10 mouse cellular contexts compared by ENCODE assay signal in the genomic region with DNA sequence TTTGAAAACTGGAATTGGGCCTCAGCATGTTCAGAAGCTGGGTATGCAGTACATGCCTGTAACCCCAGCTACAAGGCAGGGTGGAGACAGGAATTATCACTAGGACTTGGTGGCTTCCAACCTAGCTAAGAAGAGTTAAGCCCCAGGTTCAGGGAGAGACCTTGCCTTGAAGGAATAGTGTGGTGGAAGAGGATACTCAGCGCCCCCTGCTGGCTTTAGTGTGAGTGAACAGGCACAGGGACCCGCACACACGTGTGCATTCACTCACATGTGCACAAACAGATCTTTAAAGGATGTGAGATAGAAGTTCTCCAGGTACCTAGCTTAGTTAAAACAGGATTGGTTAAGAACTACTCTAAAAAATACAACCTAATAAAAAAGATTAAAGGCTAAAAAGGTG. TPM values are rescaled to one million over a fixed set of nuclear protein-coding genes. Genes with fewer than 3 reads are reported as not detected.
DNase-seq lines count a peak whose midpoint lies in the region.
"Had no signal": no experiment of that assay in that cellular context is flagged by ENCODE, and none has a peak within 500 bp of the region (broad histone marks: within the 10 kb centered on the region; RNA-seq: fewer than 3 reads in every experiment).

No protein-coding gene starts in this region.

- peak; percentile 43 for DNase-seq in adrenal gland, postnatal 14 days
- no peak for DNase-seq in adrenal gland, postnatal 10 days
- peak; percentile 7 for DNase-seq in lung, postnatal 14 days
- DNase-seq in lung, postnatal 25 days (ENCODE audit: low spot score): no peak
- DNase-seq in c-Kit-negative CD71-positive TER-119-positive erythroid progenitor cells, embryonic 14.5 days (ENCODE audit: low read depth, low spot score): peak; percentile 41
- peak; percentile 10 for DNase-seq in mesoderm, embryonic 11.5 days (ENCODE audit: low read depth, low spot score)
- DNase-seq in adrenal gland, adult 18-20 months (ENCODE audit: low spot score in 2 of 2): no peak
- DNase-seq in layer of hippocampus, adult 9-10 months (ENCODE audit: low spot score): no peak
- DNase-seq: cerebellum, postnatal 36 days; heart, adult 11 months had no signal

RNA-seq across cellular contexts. Expression of gene Tstd2, which starts 5.8 kb away (rescaled TPM):
- 27.5 and 28.3 TPM in 2 replicates for total RNA-seq in adrenal gland, postnatal 14 days (2021)
- 10 to 100 TPM; 22.3 to 28.5 TPM for total RNA-seq in adrenal gland, postnatal 10 days (2021)
- 10 to 100 TPM; 24.6 to 31.4 TPM for total RNA-seq in adrenal gland, adult 18-20 months (2021)

RNA-seq across cellular contexts. Expression of gene Ncbp1, which starts 5.9 kb away (rescaled TPM):
- 47.5 and 50.8 TPM in 2 replicates for total RNA-seq in adrenal gland, postnatal 14 days (2021)
- 10 to 100 TPM; 42.8 to 44.1 TPM for total RNA-seq in adrenal gland, postnatal 10 days (2021)
- 10 to 100 TPM; 44.5 to 48.5 TPM for total RNA-seq in adrenal gland, adult 18-20 months (2021)

RNA-seq across cellular contexts. Expression of gene Xpa, which starts 51.8 kb away (rescaled TPM):
- total RNA-seq in adrenal gland, postnatal 14 days (2021): 21.3 and 28.9 TPM in 2 replicates
- 10 to 100 TPM; 19.0 to 24.2 TPM for total RNA-seq in adrenal gland, postnatal 10 days (2021)
- 10 to 100 TPM; 12.6 to 17.7 TPM for total RNA-seq in adrenal gland, adult 18-20 months (2021)

Comparison
In these comparisons a context has a peak if more than half of its experiments do, and no peak if none do; other contexts are left out.
1. DNase-seq: peak in adrenal gland, postnatal 14 days (single experiment), lung, postnatal 14 days (single experiment), c-Kit-negative CD71-positive TER-119-positive erythroid progenitor cells, embryonic 14.5 days (single experiment) and mesoderm, embryonic 11.5 days (single experiment); none in adrenal gland, postnatal 10 days (single experiment), lung, postnatal 25 days (single experiment), adrenal gland, adult 18-20 months (0 of 2) and layer of hippocampus, adult 9-10 months (single experiment).